Mouse (Mus musculus) testis, adult 2 months (tissue): ENCODE measurements around the gene Dnase2a.

Experiments used
- CTCF ChIP-seq: fragments of 200-500 bp; IDR thresholded peaks from 2 replicates; pipeline ENCODE4 v1.5.1; 2012; ENCODE audit warnings: low read depth, mild to moderate bottlenecking, inconsistent platforms, low read length, moderate library complexity; ENCODE audit not compliant: control insufficient read depth, insufficient read depth, insufficient replicate concordance
- POLR2A ChIP-seq: fragments of 200-500 bp; IDR thresholded peaks from 2 replicates; pipeline ENCODE4 v1.6.1; 2012; ENCODE audit warnings: low read depth, mild to moderate bottlenecking, inconsistent platforms, low read length, moderate library complexity; ENCODE audit not compliant: control insufficient read depth

- TF ChIP-seq POLR2A (no peak), CTCF (no peak)
Observed at GRCm38 (mm10) chr8:84970135-84970790, 61.9 kb downstream of the Dnase2a start.
